Mouse (Mus musculus): ENCODE data around the gene Rhox2g.
"Not testable (repeated sequence)": the region's sequence is repeated elsewhere in the genome, so short reads cannot be mapped to it uniquely, and the experiment has no call there.

The Rhox2g gene

GRCm38 (mm10) chrX:37643370-37643769 lies at the start of gene Rhox2g:
Gene Rhox2g, minus strand, starts transcription at chrX:37643470.
- in situ Hi-C loops (cut with MboI; ENCODE audit: unreplicated experiment in 2 of 2), result not testable (repeated sequence)

- in situ Hi-C loops (cut with MboI; ENCODE audit: unreplicated experiment in 2 of 2), result no loop called here
These were observed 49.0 kb upstream of the Rhox2g start for GRCm38 (mm10) chrX:37692261-37692660.

GRCm38 (mm10) chrX:37683031-37683715 lies 39.9 kb upstream of the Rhox2g start:
- in situ Hi-C loops (cut with MboI; ENCODE audit: unreplicated experiment in 2 of 2), result no loop called here

GRCm38 (mm10) chrX:37673177-37673576 lies 29.9 kb upstream of the Rhox2g start, which contains the start of gene Rhox2h:
Gene Rhox2h, minus strand, starts transcription at chrX:37673277.
- in situ Hi-C loops (cut with MboI; ENCODE audit: unreplicated experiment in 2 of 2), result not testable (repeated sequence)

GRCm38 (mm10) chrX:37668664-37669063 lies 25.4 kb upstream of the Rhox2g start, which contains the start of gene Rhox3h:
Gene Rhox3h, minus strand, starts transcription at chrX:37668764.
- in situ Hi-C loops (cut with MboI; ENCODE audit: unreplicated experiment in 2 of 2), result not testable (repeated sequence)

- in situ Hi-C loops (cut with MboI; ENCODE audit: unreplicated experiment in 2 of 2), result not testable (repeated sequence)
These were observed 8.0 kb upstream of the Rhox2g start, which contains the start of gene Rhox4g for GRCm38 (mm10) chrX:37651227-37651626. Gene Rhox4g, minus strand, starts transcription at chrX:37651327.

- in situ Hi-C loops (cut with MboI; ENCODE audit: unreplicated experiment in 2 of 2), result not testable (repeated sequence)
These were observed 14.8 kb downstream of the Rhox2g start, which contains the start of gene Rhox3g for GRCm38 (mm10) chrX:37628512-37628911. Gene Rhox3g, minus strand, starts transcription at chrX:37628612.

- in situ Hi-C loops (cut with MboI; ENCODE audit: unreplicated experiment in 2 of 2), result not testable (repeated sequence)
These were observed 35.7 kb downstream of the Rhox2g start, which contains the start of gene Rhox4f for GRCm38 (mm10) chrX:37607604-37608003. Gene Rhox4f, minus strand, starts transcription at chrX:37607704.
